Mouse (Mus musculus) liver, adult 2 months (tissue): ENCODE results near the gene Pitpnb. TPM values are rescaled to one million over a fixed set of nuclear protein-coding genes. Genes with fewer than 3 reads are reported as not detected.

Source experiments
- DNase-seq: peaks from one replicate; pipeline ENCODE4 v3.0.0-alpha.2; 2011; ENCODE audit warnings: low read depth, low spot score; ENCODE audit errors: extremely low read depth
- H3K27ac ChIP-seq: fragments of 200-500 bp; replicated peaks from 2 replicates; pipeline ENCODE4 v1.5.1; 2012; ENCODE audit warnings: low read depth, mild to moderate bottlenecking, control low read depth, inconsistent platforms, low read length; ENCODE audit not compliant: insufficient read depth
- H3K27me3 ChIP-seq: fragments of 200-500 bp; 2 replicates; pipeline ENCODE4 v1.6.1; 2012; ENCODE audit warnings: mild to moderate bottlenecking, moderate library complexity, low read length, inconsistent platforms; ENCODE audit not compliant: control insufficient read depth, insufficient read depth
- H3K36me3 ChIP-seq: fragments of 200-500 bp; 2 replicates; pipeline ENCODE4 v1.6.1; 2012; ENCODE audit warnings: low read length, inconsistent platforms; ENCODE audit not compliant: control insufficient read depth, insufficient read depth
- H3K4me1 ChIP-seq: fragments of 200-500 bp; 2 replicates; pipeline ENCODE4 v1.6.1; 2011; ENCODE audit warnings: low read length; ENCODE audit not compliant: control insufficient read depth, insufficient read depth
- H3K4me3 ChIP-seq: fragments of 200-500 bp; 2 replicates; pipeline ENCODE4 v1.5.1; 2011; ENCODE audit warnings: low read depth, mild to moderate bottlenecking, control low read depth, low read length, moderate library complexity; ENCODE audit not compliant: insufficient read depth
- H3K79me2 ChIP-seq: fragments of 200-500 bp; 2 replicates; pipeline ENCODE4 v1.6.1; 2012; ENCODE audit warnings: inconsistent platforms, mild to moderate bottlenecking, low read length, moderate library complexity; ENCODE audit not compliant: control insufficient read depth, insufficient read depth
- H3K9ac ChIP-seq: fragments of 200-500 bp; 2 replicates; pipeline ENCODE4 v1.6.1; 2012; ENCODE audit warnings: low read depth, mild to moderate bottlenecking, control low read depth, inconsistent platforms, low read length
- CTCF ChIP-seq: fragments of 200-500 bp; IDR thresholded peaks from 2 replicates; pipeline ENCODE4 v1.5.1; 2011; ENCODE audit warnings: low read depth, low read length, control low read depth
- POLR2A ChIP-seq: fragments of 200-500 bp; IDR thresholded peaks from 2 replicates; pipeline ENCODE4 v1.6.1; 2011; ENCODE audit warnings: low read length, control low read depth; ENCODE audit not compliant: insufficient read depth; ENCODE audit errors: extremely low read depth
- WGBS: fragments of 180-500 bp; shearing (Covaris S2); methylation state at CpG from one replicate; pipeline ENCODE4 v1.1.7; 2018; 5-methylcytosine and 5-hydroxymethylcytosine counted together
- polyA plus RNA-seq: library from polyadenylated mRNA; depleted of rRNA; stranded (reverse); fragments of >200 nt; gene quantifications from 2 replicates; pipeline ENCODE4 v1.2.3, GENCODE M21; 2012
- total RNA-seq: library from RNA; depleted of rRNA; stranded (reverse); fragments of >200 nt; gene quantifications from 2 replicates; pipeline ENCODE4 v1.2.3, GENCODE M21; 2014

Gene Pitpnb
- total and polyA plus RNA-seq, 2 experiments = 19.3 to 48.6 TPM

- peak; percentile 83 for DNase-seq
- TF ChIP-seq POLR2A (no peak), CTCF (no peak)
Observed at GRCm38 (mm10) chr5:111329782-111330416, 664 bp upstream of the Pitpnb start.

DNA sequence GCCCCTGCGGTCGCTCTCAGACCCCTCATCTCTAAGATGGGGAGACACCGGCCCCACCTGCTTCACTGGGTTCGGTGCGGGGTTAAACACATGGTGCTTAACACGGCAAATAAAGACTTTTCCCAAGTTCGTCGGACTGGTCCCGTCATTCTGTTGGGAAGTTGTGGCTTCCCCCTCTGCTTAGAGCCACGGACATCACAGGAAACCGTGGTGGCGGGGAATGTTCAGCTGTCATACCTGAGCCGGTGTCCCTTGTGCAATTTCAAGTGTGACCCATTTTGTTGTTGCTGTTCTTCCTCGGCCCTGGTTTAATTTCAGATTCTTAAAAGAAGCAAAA, 504 bp downstream of the Pitpnb start:
- Histone ChIP-seq H3K4me3 (peak overlapping the region; percentile 89), H3K36me3 (no peaks in the 10 kb centered on the region), H3K79me2 (peaks cover 24% of the 10 kb centered on the region), H3K9ac (peak overlapping the region; percentile 93), H3K27me3 (no peaks in the 10 kb centered on the region), H3K4me1 (peaks cover 16% of the 10 kb centered on the region), H3K27ac (peak overlapping the region; percentile 75)
- DNase-seq = peak; percentile 46
- TF ChIP-seq CTCF (no peak), POLR2A (no peak)
- under 1% methylated on average over 14 of the region's 14 CpGs for WGBS

More at GRCm38 (mm10) chr5:111329782-111330416, 664 bp upstream of the Pitpnb start:
- Histone ChIP-seq H3K79me2 (peaks cover 24% of the 10 kb centered on the region), H3K4me1 (peaks cover 8% of the 10 kb centered on the region), H3K27ac (peak overlapping the region; percentile 94), H3K4me3 (peak overlapping the region; percentile 79), H3K36me3 (no peaks in the 10 kb centered on the region), H3K27me3 (no peaks in the 10 kb centered on the region), H3K9ac (peak overlapping the region; percentile 83)
- WGBS = 4% methylated on average over 10 of the region's 10 CpGs

DNA sequence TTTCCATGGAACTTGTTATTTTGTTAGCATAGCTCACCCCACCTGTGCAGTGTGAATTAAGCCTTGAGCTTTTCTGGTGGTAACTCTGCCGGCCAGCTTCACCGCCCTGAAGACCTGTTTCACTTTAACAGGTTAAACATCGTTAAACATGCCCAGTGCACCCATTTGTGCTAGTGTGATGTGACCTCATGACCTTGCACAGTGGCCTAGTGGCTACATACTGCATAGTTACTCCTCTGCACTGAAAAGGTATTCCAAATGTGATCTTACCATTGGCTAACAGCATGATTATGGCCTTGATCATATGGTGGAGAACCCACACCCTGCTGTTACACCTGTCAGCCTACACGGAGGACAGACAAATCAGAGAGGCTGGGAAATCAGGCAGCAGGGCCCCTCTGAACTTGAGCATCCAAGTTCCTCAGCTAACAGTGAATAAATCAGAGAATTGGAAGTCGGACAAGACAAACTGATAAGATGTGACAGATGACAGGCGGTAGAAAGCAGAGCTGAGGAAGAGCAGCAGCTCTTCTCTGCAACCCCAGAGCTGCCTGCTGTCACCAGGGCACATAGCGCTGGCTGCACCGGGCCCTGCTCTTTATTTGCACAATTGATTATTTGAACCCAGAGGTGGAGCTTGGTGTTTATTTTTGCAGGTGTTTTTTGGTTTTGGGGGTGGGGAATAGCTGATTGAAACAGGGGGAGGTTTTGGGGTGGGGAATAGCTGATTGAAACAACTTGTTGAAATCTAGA, 5.6 kb downstream of the Pitpnb start:
- H3K36me3 ChIP-seq = peaks cover 18% of the 10 kb centered on the region
- 20% methylated on average over 8 of the region's 8 CpGs for WGBS
- no peaks in the 10 kb centered on the region for H3K27me3 ChIP-seq

GRCm38 (mm10) chr5:111341609-111342008, 11.0 kb downstream of the Pitpnb start:
- H3K4me1 ChIP-seq = peaks cover 13% of the 10 kb centered on the region
- DNase-seq = peak; percentile 59
- 40% methylated on average over 5 of the region's 5 CpGs for WGBS
- H3K4me3 ChIP-seq = no peak overlapping the region
- H3K27me3 ChIP-seq = no peaks in the 10 kb centered on the region
- H3K27ac ChIP-seq = no peak overlapping the region
- H3K9ac ChIP-seq = no peak overlapping the region
- H3K36me3 ChIP-seq = peaks cover 32% of the 10 kb centered on the region
- no peak for TF ChIP-seq CTCF
- no peak for TF ChIP-seq POLR2A
- H3K79me2 ChIP-seq = peaks cover 20% of the 10 kb centered on the region; the same call in 1 of the 2 replicates

More for the DNA sequence above, 5.6 kb downstream of the Pitpnb start:
- H3K4me3 ChIP-seq = no peak overlapping the region
- H3K79me2 ChIP-seq = peaks cover 26% of the 10 kb centered on the region
- peaks cover 28% of the 10 kb centered on the region for H3K4me1 ChIP-seq
- peak overlapping the region; percentile 18; the same call in 1 of the 2 replicates for H3K9ac ChIP-seq
- TF ChIP-seq CTCF (no peak), POLR2A (no peak)
- H3K27ac ChIP-seq = peak overlapping the region; percentile 79
- peak; percentile 87 for DNase-seq

DNA sequence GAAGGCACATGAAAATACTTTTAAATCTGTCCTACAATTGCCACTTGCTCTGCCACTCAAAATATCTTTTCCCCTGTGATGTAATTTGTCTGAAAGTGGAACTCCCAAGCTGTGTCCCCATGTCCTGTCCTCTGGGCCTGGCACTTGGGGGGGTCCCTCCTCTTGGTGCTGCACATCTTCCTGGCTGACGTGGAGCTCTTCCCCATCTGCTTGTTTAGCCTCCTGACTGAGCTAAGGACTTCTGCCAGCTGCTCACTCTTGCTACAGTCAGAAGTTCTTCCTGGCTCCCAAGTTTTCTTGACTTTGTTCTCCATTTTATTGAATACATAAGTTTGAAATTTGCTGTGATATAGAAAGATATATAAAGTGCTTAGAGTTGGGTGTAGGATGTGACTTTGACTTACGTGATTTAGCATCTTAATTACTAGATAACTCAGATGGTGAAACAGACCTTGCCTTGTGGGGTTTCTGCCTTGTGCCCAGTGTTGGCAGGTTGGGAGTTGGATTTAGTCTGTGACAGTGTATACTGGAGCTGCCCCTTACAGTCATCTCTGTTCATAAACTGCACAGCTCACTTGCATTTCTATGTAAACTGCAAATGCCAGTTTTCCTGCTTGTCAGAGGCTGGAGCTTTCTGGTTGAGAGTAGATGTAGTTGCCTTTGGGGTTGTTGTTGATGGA, 14.3 kb downstream of the Pitpnb start:
- H3K9ac ChIP-seq = no peak overlapping the region
- no peak overlapping the region for H3K4me3 ChIP-seq
- H3K4me1 ChIP-seq = no peaks in the 10 kb centered on the region
- H3K27me3 ChIP-seq = no peaks in the 10 kb centered on the region
- H3K27ac ChIP-seq = no peak overlapping the region
- H3K36me3 ChIP-seq = peaks cover 43% of the 10 kb centered on the region
- H3K79me2 ChIP-seq = peaks cover 17% of the 10 kb centered on the region; the same call in 1 of the 2 replicates
- WGBS = 86% methylated on average over 2 of the region's 2 CpGs
- DNase-seq = no peak
- TF ChIP-seq POLR2A (no peak), CTCF (no peak)
